Mouse (Mus musculus): ENCODE data around the gene Spata20. TPM values are rescaled to one million over a fixed set of nuclear protein-coding genes. Genes with fewer than 3 reads are reported as not detected.

Gene Spata20
- total and polyA plus RNA-seq, 3 experiments, result not detected

- Histone ChIP-seq H3K9me3 (replicated peaks; ENCODE audit: insufficient read depth, low read length) (no peaks in the 10 kb centered on the region), H3K79me2 (ENCODE audit: control insufficient read depth, insufficient read depth, low read length, poor library complexity) (no peaks in the 10 kb centered on the region), H3K36me3 (ENCODE audit: control insufficient read depth in 1 of 2, insufficient read depth in 2 of 2, low read length in 2 of 2) (no peaks in the 10 kb centered on the region), H3K27me3 (ENCODE audit: control insufficient read depth in 1 of 2, insufficient read depth in 2 of 2, low read length in 2 of 2) (peaks cover 12 to 13% of the 10 kb centered on the region in 2 experiments), H3K4me1 (ENCODE audit: control insufficient read depth in 1 of 2, insufficient read depth in 2 of 2, low read length in 2 of 2) (no peaks in the 10 kb centered on the region), H3K4me3 (ENCODE audit: control insufficient read depth in 1 of 2, insufficient read depth in 1 of 2, low read depth in 2 of 2, low read length in 2 of 2) (no peak overlapping the region), H3K27ac (ENCODE audit: control insufficient read depth, low read depth, low read length) (no peak overlapping the region), H3K9ac (ENCODE audit: control insufficient read depth, low read depth, low read length, poor library complexity, severe bottlenecking) (no peak overlapping the region)
- DNase-seq (ENCODE audit: low read depth, low spot score), result peak; percentile 10
- TF ChIP-seq TAL1 (IDR thresholded peaks at IDR 0.05; ENCODE audit: low read length) (no peak), POLR2A (IDR thresholded peaks at IDR 0.05; ENCODE audit: control insufficient read depth in 1 of 2, insufficient read depth in 1 of 2, low read depth in 1 of 2, low read length in 2 of 2, poor library complexity in 1 of 2) (no peak), GABPA (IDR thresholded peaks at IDR 0.05; ENCODE audit: low read depth, low read length) (no peak), NRF1 (IDR thresholded peaks at IDR 0.05; ENCODE audit: insufficient read depth, low read depth, low read length, poor library complexity, severe bottlenecking) (no peak), MEF2A (IDR thresholded peaks at IDR 0.05; ENCODE audit: extremely low read depth, insufficient replicate concordance, low read depth, low read length, poor library complexity, severe bottlenecking) (no peak), CHD1 (IDR thresholded peaks at IDR 0.05; ENCODE audit: low read depth, low read length) (no peak), SIN3A (IDR thresholded peaks at IDR 0.05; ENCODE audit: low read length) (no peak), SMC3 (IDR thresholded peaks at IDR 0.05; ENCODE audit: low read depth, low read length) (no peak)
These were observed 39.0 kb downstream of the Spata20 start for GRCm38 (mm10) chr11:94447017-94447416.

GRCm38 (mm10) chr11:94445300-94445699 lies 40.7 kb downstream of the Spata20 start:
- no peak for DNase-seq (ENCODE audit: low read depth, low spot score)
- no peak overlapping the region for H3K9ac ChIP-seq (ENCODE audit: control insufficient read depth, low read depth, low read length, poor library complexity, severe bottlenecking)
- peaks cover 14 to 15% of the 10 kb centered on the region in 2 experiments for H3K27me3 ChIP-seq (ENCODE audit: control insufficient read depth in 1 of 2, insufficient read depth in 2 of 2, low read length in 2 of 2)

DNA sequence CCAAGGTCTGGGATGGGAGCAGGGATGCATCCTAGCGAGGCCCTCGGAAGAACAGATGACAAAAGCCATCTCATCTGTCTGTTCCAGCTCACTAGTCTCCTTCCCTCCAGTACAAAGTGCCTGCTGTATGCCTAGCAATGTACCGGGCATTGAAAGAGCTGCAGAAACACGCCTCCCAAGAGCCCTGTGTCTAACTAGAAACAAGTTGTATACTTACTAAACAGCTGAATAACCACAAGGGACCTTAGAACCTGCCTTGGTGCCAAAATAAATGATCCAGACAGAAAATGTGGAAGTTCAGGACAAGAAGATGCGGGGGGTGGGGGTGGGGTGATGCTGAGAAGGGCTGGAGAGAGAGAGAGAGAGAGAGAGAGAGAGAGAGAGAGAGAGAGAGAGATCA lies 41.1 kb downstream of the Spata20 start:
- Histone ChIP-seq H3K4me1 (ENCODE audit: control insufficient read depth in 1 of 2, insufficient read depth in 2 of 2, low read length in 2 of 2) (no peaks in the 10 kb centered on the region), H3K9ac (ENCODE audit: control insufficient read depth, low read depth, low read length, poor library complexity, severe bottlenecking) (no peak overlapping the region), H3K27ac (ENCODE audit: control insufficient read depth, low read depth, low read length) (no peak overlapping the region), H3K9me3 (replicated peaks; ENCODE audit: insufficient read depth, low read length) (no peaks in the 10 kb centered on the region), H3K4me3 (ENCODE audit: control insufficient read depth in 1 of 2, insufficient read depth in 1 of 2, low read depth in 2 of 2, low read length in 2 of 2) (no peak overlapping the region), H3K79me2 (ENCODE audit: control insufficient read depth, insufficient read depth, low read length, poor library complexity) (no peaks in the 10 kb centered on the region), H3K36me3 (ENCODE audit: control insufficient read depth in 1 of 2, insufficient read depth in 2 of 2, low read length in 2 of 2) (no peaks in the 10 kb centered on the region), H3K27me3 (ENCODE audit: control insufficient read depth in 1 of 2, insufficient read depth in 2 of 2, low read length in 2 of 2) (peaks cover 14 to 16% of the 10 kb centered on the region in 2 experiments)
- no peak for DNase-seq (ENCODE audit: low read depth, low spot score)
- TF ChIP-seq GABPA (IDR thresholded peaks at IDR 0.05; ENCODE audit: low read depth, low read length) (no peak), CTCF (IDR thresholded peaks at IDR 0.05 in 2 of 3, conservative IDR thresholded peaks at IDR 0.05 in 1 of 3; ENCODE audit: control insufficient read depth in 1 of 3, insufficient read depth in 1 of 3, low read depth in 2 of 3, low read length in 3 of 3, poor library complexity in 1 of 3, severe bottlenecking in 1 of 3) (no peak)

More at GRCm38 (mm10) chr11:94445300-94445699, 40.7 kb downstream of the Spata20 start:
- H3K36me3 ChIP-seq (ENCODE audit: control insufficient read depth in 1 of 2, insufficient read depth in 2 of 2, low read length in 2 of 2), result no peaks in the 10 kb centered on the region
- H3K79me2 ChIP-seq (ENCODE audit: control insufficient read depth, insufficient read depth, low read length, poor library complexity), result no peaks in the 10 kb centered on the region
- no peak overlapping the region for H3K27ac ChIP-seq (ENCODE audit: control insufficient read depth, low read depth, low read length)
- no peaks in the 10 kb centered on the region for H3K4me1 ChIP-seq (ENCODE audit: control insufficient read depth in 1 of 2, insufficient read depth in 2 of 2, low read length in 2 of 2)
- H3K4me3 ChIP-seq (ENCODE audit: control insufficient read depth in 1 of 2, insufficient read depth in 1 of 2, low read depth in 2 of 2, low read length in 2 of 2), result no peak overlapping the region
- TF ChIP-seq POLR2A (IDR thresholded peaks at IDR 0.05; ENCODE audit: control insufficient read depth in 1 of 2, insufficient read depth in 1 of 2, low read depth in 1 of 2, low read length in 2 of 2, poor library complexity in 1 of 2) (0 out of 4 replicates have a peak, but pooled peaks of 1 of the 2 experiments have one; percentile 20), MEF2A (IDR thresholded peaks at IDR 0.05; ENCODE audit: extremely low read depth, insufficient replicate concordance, low read depth, low read length, poor library complexity, severe bottlenecking) (no peak)
- no peaks in the 10 kb centered on the region for H3K9me3 ChIP-seq (replicated peaks; ENCODE audit: insufficient read depth, low read length)

All from MEL (cell line).